Mouse (Mus musculus) kidney, postnatal 25 days (tissue): Measurements from ENCODE around the gene Xkr8.
"Not testable (repeated sequence)": the region's sequence is repeated elsewhere in the genome, so short reads cannot be mapped to it uniquely, and the experiment has no call there.

Experiments used
- DNase-seq, 2 experiments: peaks; one replicate each; pipeline ENCODE4 v3.0.0; 2021; ENCODE audit warnings: mixed read lengths in 2 of 2

Gene Xkr8

GRCm38 (mm10) chr4:132732148-132732684 is at the start of gene Xkr8:
Xkr8 (minus strand) TSS chr4:132732546.
- peak; percentile 96 to 97 for DNase-seq

DNA sequence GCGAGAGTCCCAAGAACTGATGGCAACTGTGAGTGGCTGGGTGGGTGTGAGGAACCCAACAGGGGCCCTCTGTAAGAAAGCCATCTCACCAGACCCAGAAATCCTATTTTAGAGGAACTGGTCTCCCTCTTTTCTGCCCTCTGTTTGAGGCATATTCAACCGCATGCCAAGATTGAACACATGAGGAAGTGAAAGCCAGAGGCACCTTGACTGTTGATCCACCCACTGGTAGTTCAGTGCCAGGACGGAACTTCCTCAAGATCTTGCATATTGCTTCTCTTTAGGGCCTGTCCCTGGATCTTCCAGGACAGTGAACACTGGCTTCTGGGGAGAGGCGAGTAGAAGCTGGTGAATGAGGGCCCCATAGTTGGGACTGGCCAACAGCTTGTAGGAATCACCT is 47.9 kb upstream of the Xkr8 start:
- DNase-seq = no peak

DNA sequence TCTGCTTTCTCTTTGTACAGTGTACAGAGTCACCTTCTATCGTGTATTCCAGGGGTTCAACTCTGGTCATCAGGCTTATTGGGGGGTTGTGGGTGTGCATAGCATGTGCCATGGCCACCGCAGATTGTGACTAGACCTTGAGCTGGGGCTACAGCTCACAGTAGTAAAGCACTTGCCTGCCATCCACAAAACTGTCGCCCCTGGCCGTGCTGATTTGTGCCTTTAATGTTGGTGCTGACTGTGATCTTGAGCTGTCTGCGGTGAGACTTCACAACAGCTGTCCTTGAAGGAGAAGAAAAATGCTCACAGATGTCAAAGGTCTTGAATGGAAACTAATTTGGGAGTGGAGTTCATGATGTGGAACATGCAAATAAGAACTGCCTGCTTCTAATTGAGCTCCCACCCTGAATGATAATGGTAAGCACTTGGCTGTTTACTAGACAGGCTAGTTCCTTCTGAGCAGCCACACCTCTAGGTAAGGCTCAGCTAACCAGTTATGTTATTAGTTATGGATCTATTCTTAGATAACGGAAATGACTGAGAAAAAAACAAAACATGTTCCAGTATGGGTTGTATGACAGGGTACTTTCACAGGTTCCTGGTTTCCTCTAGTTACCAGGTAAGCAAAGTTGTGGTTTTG is 46.3 kb upstream of the Xkr8 start:
- no peak for DNase-seq

DNA sequence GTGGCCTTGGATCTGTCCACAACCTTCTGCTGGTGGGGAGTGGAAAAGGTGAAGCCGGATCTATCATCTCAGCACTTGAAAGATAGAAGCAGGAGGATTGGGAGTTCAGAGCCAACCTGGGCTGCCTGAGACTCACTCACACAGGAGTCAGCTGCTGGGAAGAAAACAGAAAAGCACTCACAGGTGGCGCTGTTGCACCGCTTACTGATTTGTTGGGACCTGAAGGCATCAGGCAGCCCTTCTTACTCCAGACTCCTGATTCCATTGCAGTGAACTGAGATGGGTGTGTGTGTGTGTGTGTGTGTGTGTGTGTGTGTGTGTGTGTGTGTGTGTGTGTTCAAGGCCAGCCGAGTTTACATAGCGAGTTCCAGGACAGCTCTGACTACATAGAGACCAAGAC is 44.4 kb upstream of the Xkr8 start:
- DNase-seq = peak; percentile 75 to 83

GRCm38 (mm10) chr4:132774905-132775304 is 42.6 kb upstream of the Xkr8 start:
- DNase-seq = no peak

GRCm38 (mm10) chr4:132771776-132772175 is 39.4 kb upstream of the Xkr8 start:
- no peak for DNase-seq

- peak; percentile 99 to 100 for DNase-seq
Observed at GRCm38 (mm10) chr4:132767914-132768876, 35.8 kb upstream of the Xkr8 start, which contains the start of gene Rpa2. Rpa2 (plus strand) TSS chr4:132768332.

DNA sequence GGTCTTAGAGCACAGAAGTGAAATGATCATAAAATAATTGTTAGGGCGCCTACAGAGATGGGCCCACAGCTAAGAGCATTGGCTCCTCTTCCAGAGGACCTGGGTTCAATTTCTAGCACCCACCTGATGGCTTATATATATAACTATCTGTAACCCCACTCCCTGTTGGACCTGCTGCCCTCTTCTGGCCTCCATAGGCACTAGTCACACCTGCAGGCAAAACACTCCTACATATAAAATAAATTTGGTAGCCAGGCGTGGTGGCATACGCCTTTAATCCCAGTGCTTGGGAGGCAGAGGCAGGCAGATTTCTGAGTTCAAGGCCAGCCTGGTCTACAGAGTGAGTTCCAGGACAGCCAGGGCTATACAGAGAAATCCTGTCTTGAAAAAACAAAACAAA is 30.8 kb upstream of the Xkr8 start:
- not testable (repeated sequence) for DNase-seq

DNA sequence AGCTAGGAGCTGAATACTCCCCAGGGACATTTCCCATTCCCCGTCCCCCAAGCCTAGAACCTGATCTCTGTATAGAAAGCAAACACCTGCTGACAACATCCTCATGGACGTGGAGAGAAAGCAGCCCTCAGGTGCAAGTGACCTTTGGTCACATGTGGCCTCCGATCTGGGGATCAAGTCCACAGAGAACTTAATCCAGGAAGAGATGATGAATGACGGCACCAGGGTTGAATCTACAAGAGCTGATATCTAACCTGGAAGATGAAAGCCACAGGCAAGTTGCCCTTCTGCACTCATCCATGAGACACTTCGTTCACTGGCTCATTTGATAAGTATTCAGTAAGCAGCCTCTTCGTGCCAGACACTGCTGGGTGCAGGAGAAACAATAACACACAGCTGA is 30.3 kb upstream of the Xkr8 start:
- no peak for DNase-seq

GRCm38 (mm10) chr4:132760296-132760695 is 27.9 kb upstream of the Xkr8 start:
- no peak for DNase-seq

DNA sequence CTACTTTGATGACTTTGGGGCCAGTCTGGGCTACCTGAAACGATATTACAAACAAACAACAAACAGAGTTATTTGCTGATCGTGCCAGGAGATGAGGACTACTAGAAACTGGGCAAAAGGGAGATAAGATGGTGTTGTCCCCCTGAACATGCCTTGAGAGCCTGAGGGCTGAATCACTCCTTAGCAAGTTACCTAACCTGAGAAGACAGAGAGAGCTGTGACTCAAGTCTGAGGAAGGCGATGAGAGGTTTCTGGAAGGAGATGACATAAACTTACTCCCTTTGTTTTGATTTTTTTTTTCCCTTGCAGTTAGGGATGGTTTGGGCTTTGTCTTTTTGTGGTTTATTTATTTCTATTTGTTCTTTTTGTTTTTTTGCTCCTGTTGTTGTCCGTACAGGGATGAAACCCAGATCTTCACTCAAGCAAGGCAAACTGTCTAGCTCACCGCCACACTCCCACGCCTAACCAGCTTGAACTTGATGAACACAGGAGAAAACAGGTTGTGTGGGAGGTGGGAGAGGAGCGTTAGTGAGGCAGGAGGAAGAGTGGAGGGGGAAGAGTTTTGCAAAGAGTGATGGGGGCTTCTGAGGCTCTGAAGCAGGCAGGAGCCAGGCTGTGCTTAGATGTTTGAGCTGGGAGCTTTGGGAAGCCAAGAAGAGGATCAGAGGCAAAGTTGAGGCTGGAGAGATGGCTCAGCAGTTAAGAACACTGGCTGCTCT is 25.4 kb upstream of the Xkr8 start:
- DNase-seq = no peak

- peak; percentile 80 to 91 for DNase-seq
Observed at GRCm38 (mm10) chr4:132756974-132757373, 24.6 kb upstream of the Xkr8 start, which contains the start of gene Smpdl3b. Smpdl3b (minus strand) TSS chr4:132757252.

GRCm38 (mm10) chr4:132752992-132753391 is 20.6 kb upstream of the Xkr8 start:
- no peak for DNase-seq

DNA sequence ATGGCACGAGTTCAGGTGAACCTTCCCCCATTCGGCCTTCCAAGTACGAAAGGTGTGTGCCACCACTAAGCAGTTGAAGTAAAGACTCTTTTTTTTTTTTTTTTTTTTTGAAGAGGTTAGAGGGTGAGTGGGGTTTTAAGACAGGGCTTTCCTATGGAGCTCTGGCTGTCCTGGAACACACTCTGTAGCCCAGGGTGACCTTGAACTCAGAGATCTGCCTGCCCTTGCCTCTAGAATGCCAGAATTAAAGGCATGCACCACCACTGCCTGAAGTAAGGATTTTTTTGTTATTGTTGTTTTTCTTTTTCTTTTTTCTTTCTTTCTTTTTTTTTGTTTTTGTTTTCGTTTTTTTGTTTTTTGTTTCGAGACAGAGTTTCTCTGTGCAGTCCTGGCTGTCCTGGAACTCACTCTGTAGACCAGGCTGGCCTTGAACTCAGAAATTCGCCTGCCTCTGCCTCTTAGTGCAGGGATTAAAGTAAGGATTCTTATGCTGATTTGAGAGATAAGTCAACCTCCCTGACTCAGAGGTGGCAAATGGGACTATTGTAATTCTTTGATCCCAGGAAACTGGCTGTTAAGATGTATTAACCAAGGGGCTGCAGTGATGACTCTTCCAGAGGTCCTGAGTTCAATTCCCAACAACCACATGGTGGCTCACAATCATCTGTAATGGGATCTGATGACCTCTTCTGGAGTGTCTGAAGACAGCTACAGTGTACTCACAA is 17.1 kb upstream of the Xkr8 start:
- no peak for DNase-seq

- DNase-seq = no peak
Observed at GRCm38 (mm10) chr4:132748778-132749177, 16.4 kb upstream of the Xkr8 start.

DNA sequence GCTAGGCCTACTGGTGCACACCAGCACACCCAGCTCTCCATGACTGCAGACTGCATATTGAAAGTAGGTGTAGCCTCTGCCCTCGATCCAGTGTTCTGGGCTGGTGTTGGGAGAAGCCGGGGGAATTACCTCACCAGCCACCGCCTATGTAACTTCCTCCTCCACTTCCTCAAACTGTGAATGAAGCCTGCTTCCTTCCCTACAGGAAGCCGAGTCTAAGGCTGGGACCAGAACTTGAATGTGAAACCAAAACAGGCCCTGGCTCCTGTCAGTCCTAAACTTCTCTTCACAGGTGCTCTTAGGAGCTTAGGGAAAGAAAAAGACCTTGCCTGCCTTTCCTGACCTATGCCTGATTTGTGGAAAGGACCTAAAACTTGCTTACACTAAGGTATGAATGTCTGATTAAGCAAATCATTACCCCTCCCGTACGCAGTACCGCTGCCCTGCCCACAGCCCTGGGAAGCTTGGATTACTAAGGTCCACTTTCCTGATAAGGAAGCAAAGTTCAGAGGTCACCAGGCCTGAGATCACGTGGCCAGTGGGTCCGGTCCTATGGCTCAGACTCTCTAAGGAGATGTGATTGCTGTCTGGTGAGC is 15.4 kb upstream of the Xkr8 start:
- peak; percentile 48 to 72 for DNase-seq

GRCm38 (mm10) chr4:132746911-132747517 is 14.7 kb upstream of the Xkr8 start:
- DNase-seq = no peak

- DNase-seq = no peak
Observed at GRCm38 (mm10) chr4:132743992-132744911, 11.9 kb upstream of the Xkr8 start.

- DNase-seq = no peak
Observed at GRCm38 (mm10) chr4:132741491-132741890, 9.1 kb upstream of the Xkr8 start.

GRCm38 (mm10) chr4:132737154-132737553 is 4.8 kb upstream of the Xkr8 start:
- DNase-seq = not testable (repeated sequence)
